Mouse (Mus musculus): ENCODE measurements around the gene Uggt2. TPM values are rescaled to one million over a fixed set of nuclear protein-coding genes. Genes with fewer than 3 reads are reported as not detected.
A peak's percentile ranks its signal among the peaks of the same experiment; 100 is the strongest.

Uggt2 gene
- polyA plus RNA-seq, 1 experiment from 2014 or later, result 26.7 TPM

GRCm38 (mm10) chr14:119037755-119038154 is 61.5 kb downstream of the Uggt2 start:
- Histone ChIP-seq H3K4me3 (ENCODE audit: low read depth, low read length) (no peak overlapping the region), H3K9me3 (ENCODE audit: low read depth, low read length) (no peaks in the 10 kb centered on the region), H3K36me3 (ENCODE audit: insufficient read depth) (peaks cover 52% of the 10 kb centered on the region), H3K9ac (no peak overlapping the region), H3K4me1 (ENCODE audit: insufficient read depth) (no peaks in the 10 kb centered on the region), H3K4me2 (no peak overlapping the region), H3K27ac (ENCODE audit: low read depth) (no peak overlapping the region), H3K27me3 (ENCODE audit: insufficient read depth, low read length) (no peaks in the 10 kb centered on the region)
- ATAC-seq (ENCODE audit: insufficient read depth) (no peak), DNase-seq (no peak)
- TF ChIP-seq CTCF (IDR thresholded peaks at IDR 0.05; ENCODE audit: low read depth), result no peak
- WGBS, result 65% methylated on average over 3 of the region's 3 CpGs

DNA sequence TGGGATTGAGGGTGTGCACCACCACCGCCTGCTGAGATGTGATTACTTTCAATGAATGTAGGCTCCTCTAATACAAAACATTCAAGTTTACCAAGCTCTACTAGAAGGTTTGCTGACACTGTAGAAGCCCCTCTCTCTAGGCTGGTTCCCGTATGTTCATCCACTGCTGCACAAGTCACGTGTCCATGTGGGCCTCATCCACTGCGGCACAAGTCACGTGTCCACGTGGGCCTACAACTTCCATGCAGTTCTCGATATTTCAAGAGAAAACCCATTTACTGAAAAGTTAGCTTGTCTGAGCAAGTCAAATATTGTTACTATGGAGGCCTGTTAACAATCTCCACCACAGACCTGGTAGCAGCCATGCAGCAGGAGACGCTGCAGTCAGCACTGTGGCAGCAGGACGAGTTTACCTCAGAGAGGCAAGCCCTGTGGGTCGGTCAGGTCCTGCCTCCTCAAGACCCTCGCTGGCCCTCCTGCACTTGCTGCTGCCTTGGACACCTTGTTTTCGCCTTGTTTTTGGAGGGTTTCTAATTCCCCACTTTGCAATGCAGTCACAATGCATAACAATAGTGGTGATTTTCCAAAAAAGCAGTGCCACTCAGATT is 62.0 kb downstream of the Uggt2 start:
- H3K4me3 ChIP-seq (ENCODE audit: low read depth, low read length), result no peak overlapping the region
- peaks cover 51% of the 10 kb centered on the region for H3K36me3 ChIP-seq (ENCODE audit: insufficient read depth)
- no peak overlapping the region for H3K4me2 ChIP-seq
- H3K27ac ChIP-seq (ENCODE audit: low read depth), result no peak overlapping the region
- H3K4me1 ChIP-seq (ENCODE audit: insufficient read depth), result no peaks in the 10 kb centered on the region
- H3K9ac ChIP-seq, result no peak overlapping the region
- DNase-seq (no peak), ATAC-seq (ENCODE audit: insufficient read depth) (no peak)
- no peaks in the 10 kb centered on the region for H3K27me3 ChIP-seq (ENCODE audit: insufficient read depth, low read length)
- no peak for TF ChIP-seq CTCF (IDR thresholded peaks at IDR 0.05; ENCODE audit: low read depth)
- H3K9me3 ChIP-seq (ENCODE audit: low read depth, low read length), result no peaks in the 10 kb centered on the region
- 93% methylated on average over 12 of the region's 12 CpGs for WGBS

DNA sequence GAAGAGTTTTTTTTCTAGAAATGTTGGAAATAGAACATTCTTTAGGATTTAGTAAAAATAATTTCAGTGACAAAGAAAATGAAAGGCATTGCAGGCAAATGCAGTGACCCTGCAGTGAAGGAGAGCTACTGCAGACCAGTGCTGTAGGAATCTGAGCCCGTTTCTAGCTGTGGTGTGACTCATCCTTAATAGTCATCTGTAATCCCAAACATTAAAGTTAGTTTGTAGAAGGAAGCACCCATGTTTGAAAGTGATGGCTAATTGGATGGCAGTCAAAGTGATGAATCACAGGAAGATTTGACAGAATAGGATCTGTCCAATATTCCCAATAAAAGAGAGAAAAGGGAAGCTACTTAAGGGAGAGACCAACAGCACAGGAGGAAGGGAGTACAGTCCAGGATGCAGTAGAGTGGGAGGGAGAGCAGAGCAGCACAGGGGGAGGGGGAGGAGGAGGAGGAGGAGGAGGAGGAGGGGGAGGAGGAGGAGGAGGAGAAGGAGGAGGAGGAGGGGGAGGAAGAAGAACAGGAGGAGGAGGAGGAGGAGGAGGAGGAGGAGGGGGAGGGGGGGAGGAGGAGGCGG is 71.5 kb downstream of the Uggt2 start:
- TF ChIP-seq CTCF (IDR thresholded peaks at IDR 0.05; ENCODE audit: low read depth), result no peak
- 54% methylated on average over 2 of the region's 2 CpGs for WGBS
- no peaks in the 10 kb centered on the region for H3K27me3 ChIP-seq (ENCODE audit: insufficient read depth, low read length)

GRCm38 (mm10) chr14:119027130-119027529 is 72.1 kb downstream of the Uggt2 start:
- Histone ChIP-seq H3K4me3 (ENCODE audit: low read depth, low read length) (no peak overlapping the region), H3K4me2 (no peak overlapping the region), H3K27me3 (ENCODE audit: insufficient read depth, low read length) (no peaks in the 10 kb centered on the region), H3K4me1 (ENCODE audit: insufficient read depth) (no peaks in the 10 kb centered on the region), H3K36me3 (ENCODE audit: insufficient read depth) (peaks cover 40% of the 10 kb centered on the region), H3K9ac (no peak overlapping the region), H3K9me3 (ENCODE audit: low read depth, low read length) (no peaks in the 10 kb centered on the region), H3K27ac (ENCODE audit: low read depth) (no peak overlapping the region)
- DNase-seq (peak; percentile 80), ATAC-seq (ENCODE audit: insufficient read depth) (peak; percentile 65)
- TF ChIP-seq CTCF (IDR thresholded peaks at IDR 0.05; ENCODE audit: low read depth), result peak; percentile 88
- 42% methylated on average over 4 of the region's 4 CpGs for WGBS

More for the DNA sequence above, 71.5 kb downstream of the Uggt2 start:
- ATAC-seq (ENCODE audit: insufficient read depth) (no peak), DNase-seq (no peak)
- Histone ChIP-seq H3K36me3 (ENCODE audit: insufficient read depth) (peaks cover 40% of the 10 kb centered on the region), H3K4me1 (ENCODE audit: insufficient read depth) (no peaks in the 10 kb centered on the region), H3K4me2 (no peak overlapping the region), H3K9me3 (ENCODE audit: low read depth, low read length) (no peaks in the 10 kb centered on the region), H3K9ac (no peak overlapping the region), H3K4me3 (ENCODE audit: low read depth, low read length) (no peak overlapping the region), H3K27ac (ENCODE audit: low read depth) (no peak overlapping the region)

DNA sequence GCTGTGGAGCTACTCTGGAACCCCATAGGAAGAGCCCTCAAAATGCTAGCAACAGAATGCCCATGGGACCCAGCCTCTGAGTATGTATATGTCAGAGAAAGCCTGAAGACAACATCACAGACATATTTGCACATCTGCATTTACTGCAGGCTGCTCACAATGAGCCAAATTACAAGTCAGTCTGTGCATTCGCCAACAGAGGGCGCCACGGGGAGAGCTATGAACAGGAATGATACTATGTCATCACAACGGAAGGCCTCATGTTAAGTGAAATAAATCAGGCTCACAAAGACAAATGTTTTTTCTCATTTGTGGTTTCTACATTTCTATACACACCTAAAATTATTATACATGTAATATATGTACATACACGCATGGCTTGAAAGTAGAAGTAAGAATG is 73.3 kb downstream of the Uggt2 start:
- Histone ChIP-seq H3K4me1 (ENCODE audit: insufficient read depth) (no peaks in the 10 kb centered on the region), H3K36me3 (ENCODE audit: insufficient read depth) (peaks cover 32% of the 10 kb centered on the region), H3K4me3 (ENCODE audit: low read depth, low read length) (no peak overlapping the region), H3K27me3 (ENCODE audit: insufficient read depth, low read length) (no peaks in the 10 kb centered on the region), H3K9me3 (ENCODE audit: low read depth, low read length) (no peaks in the 10 kb centered on the region), H3K9ac (no peak overlapping the region), H3K27ac (ENCODE audit: low read depth) (no peak overlapping the region), H3K4me2 (no peak overlapping the region)
- TF ChIP-seq CTCF (IDR thresholded peaks at IDR 0.05; ENCODE audit: low read depth), result peak; percentile 42
- DNase-seq (peak; percentile 49), ATAC-seq (ENCODE audit: insufficient read depth) (no peak)
- WGBS, result 64% methylated on average over 5 of the region's 5 CpGs

DNA sequence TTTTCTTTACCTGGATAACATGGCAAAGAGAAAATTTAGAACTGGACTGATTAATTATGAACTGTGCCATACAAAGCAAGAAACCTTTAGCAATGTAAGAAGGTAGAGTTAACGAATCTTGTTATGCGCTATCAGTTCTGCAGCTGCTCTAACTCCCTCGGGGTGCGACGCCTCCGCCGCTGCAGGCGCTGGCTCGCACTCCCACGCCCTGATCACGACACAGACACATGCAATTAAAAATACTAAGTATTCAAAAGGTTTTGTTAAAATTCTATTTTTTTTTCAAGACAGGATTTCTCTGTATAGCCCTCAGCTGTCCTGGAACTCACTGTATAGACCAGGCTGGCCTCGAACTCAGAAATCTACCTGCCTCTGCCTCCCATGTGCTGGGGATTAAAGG is 85.7 kb downstream of the Uggt2 start:
- Histone ChIP-seq H3K27ac (ENCODE audit: low read depth) (no peak overlapping the region), H3K9me3 (ENCODE audit: low read depth, low read length) (no peaks in the 10 kb centered on the region), H3K27me3 (ENCODE audit: insufficient read depth, low read length) (no peaks in the 10 kb centered on the region), H3K4me2 (no peak overlapping the region), H3K36me3 (ENCODE audit: insufficient read depth) (peaks cover 41% of the 10 kb centered on the region), H3K4me3 (ENCODE audit: low read depth, low read length) (no peak overlapping the region), H3K9ac (no peak overlapping the region), H3K4me1 (ENCODE audit: insufficient read depth) (no peaks in the 10 kb centered on the region)
- no peak for DNase-seq
- WGBS, result 78% methylated on average over 12 of the region's 12 CpGs
- no peak for ATAC-seq (ENCODE audit: insufficient read depth)
- no peak for TF ChIP-seq CTCF (IDR thresholded peaks at IDR 0.05; ENCODE audit: low read depth)

DNA sequence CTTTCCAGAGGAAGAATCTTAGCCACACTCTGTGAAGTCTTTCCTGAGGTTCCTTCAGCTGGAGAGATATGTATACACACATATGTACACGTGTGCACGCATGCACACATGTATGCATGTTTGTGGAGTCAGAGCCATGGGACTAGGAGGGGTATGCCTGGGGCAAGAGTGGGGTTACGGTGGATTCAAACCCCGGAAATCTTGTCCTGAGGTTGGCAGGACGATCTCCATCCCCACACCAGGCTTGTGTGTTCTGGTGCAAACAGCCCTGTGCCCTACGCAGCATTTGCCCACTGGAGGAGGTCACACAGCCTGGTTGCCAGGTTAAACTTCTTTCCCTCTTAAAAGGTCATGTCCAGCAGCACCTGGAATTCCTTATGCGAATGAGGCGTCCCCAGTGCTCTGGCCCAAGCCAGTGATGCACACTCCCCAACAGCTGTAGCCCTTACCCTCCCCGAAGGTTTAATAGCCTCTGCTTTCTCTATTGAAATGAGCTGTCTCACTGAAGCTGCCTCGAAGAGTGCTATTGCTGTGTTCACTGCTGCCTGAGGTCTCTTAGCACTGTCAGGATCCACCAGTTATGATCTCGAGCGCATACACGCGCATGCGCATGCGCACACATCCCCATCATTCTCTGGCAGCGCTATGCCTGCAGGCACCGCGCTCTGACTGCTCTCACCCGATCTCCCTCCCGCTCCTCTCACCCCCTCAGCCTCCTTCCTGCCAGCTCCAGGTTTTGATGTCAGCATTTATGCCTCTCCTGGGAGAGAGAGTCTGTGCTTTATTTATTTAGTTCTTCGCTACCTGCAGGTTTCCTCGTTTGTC is 86.4 kb downstream of the Uggt2 start:
- TF ChIP-seq CTCF (IDR thresholded peaks at IDR 0.05; ENCODE audit: low read depth), result no peak
- no peaks in the 10 kb centered on the region for H3K9me3 ChIP-seq (ENCODE audit: low read depth, low read length)
- 67% methylated on average over 23 of the region's 23 CpGs for WGBS
- DNase-seq (peak; percentile 32), ATAC-seq (ENCODE audit: insufficient read depth) (no peak)
- H3K4me3 ChIP-seq (ENCODE audit: low read depth, low read length), result no peak overlapping the region
- no peak overlapping the region for H3K4me2 ChIP-seq
- H3K9ac ChIP-seq, result no peak overlapping the region
- H3K36me3 ChIP-seq (ENCODE audit: insufficient read depth), result peaks cover 36% of the 10 kb centered on the region
- H3K27me3 ChIP-seq (ENCODE audit: insufficient read depth, low read length), result no peaks in the 10 kb centered on the region
- no peaks in the 10 kb centered on the region for H3K4me1 ChIP-seq (ENCODE audit: insufficient read depth)
- H3K27ac ChIP-seq (ENCODE audit: low read depth), result no peak overlapping the region

All from lung, embryonic 14.5 days (tissue).